Mouse (Mus musculus): ENCODE data around the gene Slc13a4.

Slc13a4 gene

DNA sequence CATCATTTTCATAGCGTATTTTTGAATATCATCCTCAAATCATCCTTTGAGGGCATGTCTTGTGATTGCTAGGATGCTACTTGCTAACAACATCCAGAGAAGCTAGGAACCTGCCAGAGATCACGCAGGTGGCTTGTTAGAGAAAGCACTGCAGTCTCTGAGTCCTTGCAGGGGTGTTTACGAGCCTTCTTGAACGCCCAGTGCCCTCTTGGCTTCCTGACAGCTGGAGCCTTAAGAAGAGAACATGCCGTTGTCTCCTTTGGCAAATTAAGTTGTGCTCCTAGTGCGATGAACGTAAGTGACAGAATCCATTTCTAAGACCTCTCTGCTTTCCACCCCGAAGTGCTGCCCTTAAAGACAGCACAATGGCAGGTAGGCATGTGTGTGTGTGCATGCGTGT lies 16.4 kb upstream of the Slc13a4 start:
- Histone ChIP-seq H3K27me3 (ENCODE audit: control insufficient read depth, insufficient read depth, low read length, poor library complexity, severe bottlenecking) (no peaks in the 10 kb centered on the region), H3K36me3 (ENCODE audit: control insufficient read depth, insufficient read depth, low read length, poor library complexity, severe bottlenecking) (no peaks in the 10 kb centered on the region)
- no peak for DNase-seq (ENCODE audit: low read depth, low spot score)

GRCm38 (mm10) chr6:35323046-35323445 lies 15.1 kb upstream of the Slc13a4 start:
- Histone ChIP-seq H3K36me3 (ENCODE audit: control insufficient read depth, insufficient read depth, low read length, poor library complexity, severe bottlenecking) (no peaks in the 10 kb centered on the region), H3K27me3 (ENCODE audit: control insufficient read depth, insufficient read depth, low read length, poor library complexity, severe bottlenecking) (no peaks in the 10 kb centered on the region)
- no peak for DNase-seq (ENCODE audit: low read depth, low spot score)

DNA sequence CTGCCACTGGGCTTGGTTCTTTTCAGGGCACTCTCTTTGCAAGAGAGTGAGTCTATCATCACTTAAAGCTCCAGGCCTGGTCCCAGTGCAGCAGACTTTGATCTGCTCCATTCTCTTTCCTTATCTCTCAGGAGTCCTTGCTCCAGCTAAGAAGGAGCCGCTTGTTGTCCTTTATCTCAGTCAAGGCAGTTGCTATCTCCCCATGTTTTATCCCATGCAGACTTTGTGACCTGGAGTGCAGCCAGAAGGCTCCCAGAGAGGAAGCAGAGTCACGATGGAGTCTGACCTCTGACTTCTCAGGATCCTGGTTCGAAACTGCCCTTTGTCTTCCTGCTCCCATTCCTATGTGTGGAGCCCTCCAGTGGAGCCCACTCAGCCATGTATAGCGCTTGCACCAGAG lies 13.2 kb upstream of the Slc13a4 start:
- H3K36me3 ChIP-seq (ENCODE audit: control insufficient read depth, insufficient read depth, low read length, poor library complexity, severe bottlenecking) = no peaks in the 10 kb centered on the region
- no peak for DNase-seq (ENCODE audit: low read depth, low spot score)
- no peaks in the 10 kb centered on the region for H3K27me3 ChIP-seq (ENCODE audit: control insufficient read depth, insufficient read depth, low read length, poor library complexity, severe bottlenecking)

- Histone ChIP-seq H3K36me3 (ENCODE audit: control insufficient read depth, insufficient read depth, low read length, poor library complexity, severe bottlenecking) (no peaks in the 10 kb centered on the region), H3K27me3 (ENCODE audit: control insufficient read depth, insufficient read depth, low read length, poor library complexity, severe bottlenecking) (no peaks in the 10 kb centered on the region)
- no peak for DNase-seq (ENCODE audit: low read depth, low spot score)
These were observed 11.9 kb upstream of the Slc13a4 start for GRCm38 (mm10) chr6:35319850-35320249.

- no peaks in the 10 kb centered on the region for H3K27me3 ChIP-seq (ENCODE audit: control insufficient read depth, insufficient read depth, low read length, poor library complexity, severe bottlenecking)
- DNase-seq (ENCODE audit: low read depth, low spot score) = no peak
These were observed 5.6 kb upstream of the Slc13a4 start for GRCm38 (mm10) chr6:35313520-35313919.

DNA sequence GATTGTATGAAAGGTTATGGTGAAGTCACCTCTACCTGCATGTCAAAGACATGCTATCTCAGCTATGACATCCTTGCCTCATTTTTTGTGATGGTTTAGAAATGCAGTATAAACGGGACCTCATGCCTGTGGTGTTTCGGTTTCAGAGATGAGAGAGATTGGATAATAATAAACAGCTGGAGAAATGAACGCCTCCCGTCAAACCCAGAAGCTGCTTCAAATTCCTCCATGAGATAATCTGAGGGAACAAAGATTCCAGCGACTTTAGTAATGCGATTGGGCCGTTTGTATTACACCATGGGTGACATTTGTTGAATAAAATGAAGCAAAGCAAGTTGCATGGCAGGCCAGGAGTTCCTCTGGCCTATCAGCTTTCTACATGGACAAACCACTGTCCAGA lies 1.5 kb upstream of the Slc13a4 start:
- H3K27me3 ChIP-seq (ENCODE audit: control insufficient read depth, insufficient read depth, low read length, poor library complexity, severe bottlenecking) = no peaks in the 10 kb centered on the region
- no peak for DNase-seq (ENCODE audit: low read depth, low spot score)
- H3K36me3 ChIP-seq (ENCODE audit: control insufficient read depth, insufficient read depth, low read length, poor library complexity, severe bottlenecking) = no peaks in the 10 kb centered on the region

More at GRCm38 (mm10) chr6:35313520-35313919, 5.6 kb upstream of the Slc13a4 start:
- no peaks in the 10 kb centered on the region for H3K36me3 ChIP-seq (ENCODE audit: control insufficient read depth, insufficient read depth, low read length, poor library complexity, severe bottlenecking)

- Histone ChIP-seq H3K36me3 (ENCODE audit: control insufficient read depth, insufficient read depth, low read length, poor library complexity, severe bottlenecking) (no peaks in the 10 kb centered on the region), H3K27me3 (ENCODE audit: control insufficient read depth, insufficient read depth, low read length, poor library complexity, severe bottlenecking) (no peaks in the 10 kb centered on the region)
- DNase-seq (ENCODE audit: low read depth, low spot score) = no peak
These were observed 795 bp downstream of the Slc13a4 start for GRCm38 (mm10) chr6:35307136-35307535.

GRCm38 (mm10) chr6:35303355-35303900 lies 4.5 kb downstream of the Slc13a4 start:
- no peaks in the 10 kb centered on the region for H3K27me3 ChIP-seq (ENCODE audit: control insufficient read depth, insufficient read depth, low read length, poor library complexity, severe bottlenecking)
- no peak for DNase-seq (ENCODE audit: low read depth, low spot score)
- no peaks in the 10 kb centered on the region for H3K36me3 ChIP-seq (ENCODE audit: control insufficient read depth, insufficient read depth, low read length, poor library complexity, severe bottlenecking)

DNA sequence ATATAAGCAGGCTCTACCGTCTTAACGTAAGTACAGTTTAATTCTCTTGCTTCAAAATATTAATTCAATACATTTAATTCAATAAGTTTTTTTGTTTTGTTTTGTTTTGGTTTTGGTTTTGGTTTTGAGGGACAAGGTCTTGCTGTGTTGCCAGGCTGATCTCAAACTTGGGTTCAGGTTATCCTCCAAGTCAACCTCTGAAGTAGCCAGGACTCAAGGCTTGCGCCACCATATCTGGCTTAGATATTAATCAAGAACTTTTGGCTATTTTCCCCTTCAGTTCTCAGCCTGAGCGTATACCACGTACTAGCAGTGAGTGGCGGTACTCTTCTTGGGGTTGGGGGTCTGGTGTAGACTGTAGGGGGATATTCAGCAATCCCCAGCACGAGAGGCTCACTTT lies 5.3 kb downstream of the Slc13a4 start:
- no peak for DNase-seq (ENCODE audit: low read depth, low spot score)
- Histone ChIP-seq H3K27me3 (ENCODE audit: control insufficient read depth, insufficient read depth, low read length, poor library complexity, severe bottlenecking) (no peaks in the 10 kb centered on the region), H3K36me3 (ENCODE audit: control insufficient read depth, insufficient read depth, low read length, poor library complexity, severe bottlenecking) (no peaks in the 10 kb centered on the region)

DNA sequence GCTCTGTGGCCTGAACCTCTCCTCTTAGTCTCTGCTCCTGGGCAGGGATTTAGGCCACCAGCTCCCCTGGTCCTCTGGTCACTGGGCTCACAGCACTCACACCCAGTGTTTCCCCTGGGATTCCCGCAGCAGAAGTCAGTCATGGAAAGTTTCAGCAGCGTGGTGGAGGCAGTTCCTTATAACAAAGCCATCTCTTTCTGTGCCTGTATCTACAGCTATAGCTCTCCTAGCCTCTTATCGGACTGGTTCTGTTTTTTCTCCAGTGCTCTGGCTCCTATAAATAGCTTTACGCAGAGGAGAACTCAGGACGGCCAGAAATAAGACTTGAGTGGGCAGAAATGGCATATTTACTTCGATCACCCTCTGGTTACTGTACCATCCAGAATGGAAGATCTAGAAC lies 9.6 kb downstream of the Slc13a4 start:
- DNase-seq (ENCODE audit: low read depth, low spot score) = no peak
- Histone ChIP-seq H3K27me3 (ENCODE audit: control insufficient read depth, insufficient read depth, low read length, poor library complexity, severe bottlenecking) (no peaks in the 10 kb centered on the region), H3K36me3 (ENCODE audit: control insufficient read depth, insufficient read depth, low read length, poor library complexity, severe bottlenecking) (no peaks in the 10 kb centered on the region)

GRCm38 (mm10) chr6:35297516-35298227 lies 10.3 kb downstream of the Slc13a4 start:
- DNase-seq (ENCODE audit: low read depth, low spot score) = no peak
- H3K27me3 ChIP-seq (ENCODE audit: control insufficient read depth, insufficient read depth, low read length, poor library complexity, severe bottlenecking) = no peaks in the 10 kb centered on the region
- no peaks in the 10 kb centered on the region for H3K36me3 ChIP-seq (ENCODE audit: control insufficient read depth, insufficient read depth, low read length, poor library complexity, severe bottlenecking)

GRCm38 (mm10) chr6:35297001-35297400 lies 10.9 kb downstream of the Slc13a4 start:
- H3K36me3 ChIP-seq (ENCODE audit: control insufficient read depth, insufficient read depth, low read length, poor library complexity, severe bottlenecking) = no peaks in the 10 kb centered on the region
- DNase-seq (ENCODE audit: low read depth, low spot score) = no peak
- no peaks in the 10 kb centered on the region for H3K27me3 ChIP-seq (ENCODE audit: control insufficient read depth, insufficient read depth, low read length, poor library complexity, severe bottlenecking)

GRCm38 (mm10) chr6:35294964-35295363 lies 13.0 kb downstream of the Slc13a4 start:
- Histone ChIP-seq H3K36me3 (ENCODE audit: control insufficient read depth, insufficient read depth, low read length, poor library complexity, severe bottlenecking) (no peaks in the 10 kb centered on the region), H3K27me3 (ENCODE audit: control insufficient read depth, insufficient read depth, low read length, poor library complexity, severe bottlenecking) (no peaks in the 10 kb centered on the region)
- DNase-seq (ENCODE audit: low read depth, low spot score) = no peak

DNA sequence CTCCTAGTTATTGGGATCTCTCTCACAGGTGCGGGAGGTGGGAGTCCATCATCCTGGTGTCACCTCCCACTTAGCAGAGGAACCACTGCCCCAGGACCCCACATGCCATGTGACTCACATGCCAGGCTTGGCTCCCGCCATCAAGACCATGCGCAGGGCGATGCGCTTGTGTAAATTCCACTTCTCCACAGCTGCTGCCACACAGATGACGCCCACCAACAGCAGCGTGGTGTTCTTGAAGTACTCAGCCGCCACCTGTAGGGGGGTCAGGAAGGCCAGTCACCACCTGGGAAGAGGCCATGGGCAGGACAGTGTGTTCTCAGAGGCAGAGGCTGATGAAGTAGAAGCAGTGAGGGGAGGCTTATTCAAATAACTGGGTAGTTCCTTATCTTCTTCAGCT lies 18.3 kb downstream of the Slc13a4 start:
- H3K27me3 ChIP-seq (ENCODE audit: control insufficient read depth, insufficient read depth, low read length, poor library complexity, severe bottlenecking) = no peaks in the 10 kb centered on the region
- no peak for DNase-seq (ENCODE audit: low read depth, low spot score)
- no peaks in the 10 kb centered on the region for H3K36me3 ChIP-seq (ENCODE audit: control insufficient read depth, insufficient read depth, low read length, poor library complexity, severe bottlenecking)

GRCm38 (mm10) chr6:35288920-35289319 lies 19.0 kb downstream of the Slc13a4 start:
- H3K36me3 ChIP-seq (ENCODE audit: control insufficient read depth, insufficient read depth, low read length, poor library complexity, severe bottlenecking) = no peaks in the 10 kb centered on the region
- H3K27me3 ChIP-seq (ENCODE audit: control insufficient read depth, insufficient read depth, low read length, poor library complexity, severe bottlenecking) = no peaks in the 10 kb centered on the region
- no peak for DNase-seq (ENCODE audit: low read depth, low spot score)
